Mouse (Mus musculus) cerebellum, adult 9-11 months (tissue): ENCODE results near the gene Wdpcp.

ENCODE experiments used
- DNase-seq: peaks from one replicate; pipeline ENCODE4 v3.0.0; 2022

Wdpcp gene

DNA sequence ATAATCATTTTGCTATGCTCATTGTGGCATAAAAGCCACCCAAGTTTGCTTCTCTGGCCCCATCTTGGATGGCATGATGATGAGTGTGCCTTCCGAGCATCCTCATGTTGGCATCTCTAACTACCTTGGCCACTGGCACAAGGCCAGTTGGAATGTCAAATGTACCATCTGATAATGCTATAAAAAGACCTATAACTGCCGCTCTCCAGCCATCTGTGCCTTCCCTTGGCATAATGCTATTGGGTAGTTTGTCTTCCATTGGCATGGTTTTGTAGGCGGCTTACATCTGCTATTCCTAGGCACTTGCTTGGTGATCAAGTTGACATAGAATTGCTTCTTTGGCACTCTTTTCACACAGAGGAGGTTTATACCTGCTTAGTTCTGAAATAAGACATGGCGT is 191.2 kb downstream of the Wdpcp start:
- peak; percentile 82 for DNase-seq

DNA sequence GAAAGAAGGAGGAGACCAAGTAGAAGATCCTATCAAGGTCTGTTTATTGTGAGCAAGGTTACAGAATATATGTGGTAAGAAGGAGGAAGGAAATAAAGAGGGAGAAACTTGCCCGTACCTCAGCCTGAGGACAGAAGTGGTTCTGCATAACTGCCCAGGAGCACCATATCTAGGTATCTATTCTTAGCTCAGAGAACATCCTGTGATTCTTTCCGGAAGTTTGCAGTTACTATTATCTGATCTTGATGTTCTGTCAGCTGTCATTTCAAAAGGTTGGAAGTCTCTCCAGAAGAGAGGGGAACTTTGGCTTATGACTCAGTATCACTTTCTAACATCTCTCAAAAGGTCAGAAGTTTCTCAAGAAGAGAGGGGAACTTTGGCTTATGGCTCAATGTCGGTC is 216.8 kb downstream of the Wdpcp start:
- no peak for DNase-seq

- no peak for DNase-seq
These were observed 252.9 kb downstream of the Wdpcp start for GRCm38 (mm10) chr11:21824941-21825340.

GRCm38 (mm10) chr11:21826521-21826920 is 254.5 kb downstream of the Wdpcp start:
- DNase-seq: no peak

- DNase-seq: no peak
These were observed 275.0 kb downstream of the Wdpcp start for GRCm38 (mm10) chr11:21847040-21847439.

- peak; percentile 1 for DNase-seq
These were observed 292.0 kb downstream of the Wdpcp start for GRCm38 (mm10) chr11:21864000-21864399.

DNA sequence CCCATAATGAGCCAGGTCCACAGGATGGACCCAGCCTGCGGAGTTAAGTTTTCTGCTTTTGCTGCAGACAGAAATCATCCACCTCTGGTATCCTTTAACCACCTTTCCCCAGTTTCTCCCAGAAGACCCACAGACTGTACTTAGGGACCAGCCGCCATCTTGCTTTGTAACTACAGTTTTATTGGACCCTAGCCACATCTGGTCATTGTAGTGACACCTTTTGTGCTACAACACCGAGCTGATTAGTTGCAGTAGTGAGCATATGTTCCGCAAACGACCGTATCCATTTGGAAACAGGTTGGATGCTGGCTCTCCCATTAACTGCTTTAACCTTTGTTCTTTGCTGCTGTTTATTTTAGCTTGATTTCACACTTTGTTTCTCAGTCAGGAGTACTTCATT is 292.5 kb downstream of the Wdpcp start:
- no peak for DNase-seq

GRCm38 (mm10) chr11:21868675-21869074 is 296.6 kb downstream of the Wdpcp start:
- no peak for DNase-seq

DNA sequence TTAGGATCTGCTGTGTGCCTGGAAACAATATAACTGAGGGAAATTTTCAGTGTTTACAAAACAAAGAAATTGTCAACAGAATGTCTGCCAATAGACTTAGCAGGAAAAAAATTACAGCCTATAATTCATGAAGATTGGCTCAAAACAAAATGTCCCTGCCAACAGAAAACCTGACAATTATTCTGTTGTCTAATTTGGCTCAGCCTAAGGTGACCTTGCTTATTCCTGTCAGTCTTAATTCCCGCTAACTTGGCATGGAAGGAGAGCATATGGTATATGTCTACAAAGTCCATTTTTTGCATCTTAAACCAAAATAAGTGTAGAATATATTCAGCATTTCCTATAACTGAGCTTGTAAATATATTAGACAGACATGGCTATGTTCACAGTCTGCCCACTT is 298.8 kb downstream of the Wdpcp start:
- no peak for DNase-seq

- no peak for DNase-seq
These were observed 299.7 kb downstream of the Wdpcp start for GRCm38 (mm10) chr11:21871728-21872127.

DNA sequence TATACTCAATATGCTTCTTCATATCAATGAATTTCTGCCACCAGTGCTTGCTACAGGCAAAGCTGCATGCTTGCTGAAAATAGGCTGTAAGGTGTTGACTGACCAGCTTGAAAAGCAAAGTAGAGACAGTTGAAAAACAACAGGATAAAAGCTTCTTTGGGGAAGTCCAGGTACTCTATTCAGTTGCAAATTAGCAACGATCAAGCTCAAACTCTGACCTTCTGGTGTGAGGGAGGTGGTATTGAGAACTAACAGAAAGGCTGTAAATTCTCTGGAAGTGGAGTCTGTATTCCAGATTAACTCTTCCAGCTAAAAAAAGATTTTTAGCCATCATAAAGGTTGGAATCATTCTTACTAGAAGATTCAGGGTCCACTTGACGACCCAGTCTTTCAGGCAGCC is 303.0 kb downstream of the Wdpcp start:
- DNase-seq: no peak

DNA sequence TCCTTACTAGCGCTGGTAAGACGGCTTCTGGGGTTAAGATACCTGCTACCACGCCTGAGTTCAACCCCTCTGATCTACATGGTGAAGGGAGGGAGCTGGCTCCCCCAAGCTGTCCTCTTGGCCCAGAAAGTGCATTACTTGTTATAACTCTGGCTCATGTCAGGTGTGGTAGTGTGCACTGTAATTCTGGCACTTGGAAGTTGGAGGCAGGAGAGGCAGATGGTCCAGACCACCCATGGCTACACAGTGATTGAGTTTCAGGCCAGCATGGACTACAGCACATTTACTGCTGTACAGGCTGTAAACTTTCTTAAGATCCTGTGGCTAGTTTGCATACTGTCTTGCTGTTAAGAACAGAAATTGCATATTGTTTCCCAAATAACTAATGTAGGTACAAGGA is 322.7 kb downstream of the Wdpcp start:
- DNase-seq: peak; percentile 7

DNA sequence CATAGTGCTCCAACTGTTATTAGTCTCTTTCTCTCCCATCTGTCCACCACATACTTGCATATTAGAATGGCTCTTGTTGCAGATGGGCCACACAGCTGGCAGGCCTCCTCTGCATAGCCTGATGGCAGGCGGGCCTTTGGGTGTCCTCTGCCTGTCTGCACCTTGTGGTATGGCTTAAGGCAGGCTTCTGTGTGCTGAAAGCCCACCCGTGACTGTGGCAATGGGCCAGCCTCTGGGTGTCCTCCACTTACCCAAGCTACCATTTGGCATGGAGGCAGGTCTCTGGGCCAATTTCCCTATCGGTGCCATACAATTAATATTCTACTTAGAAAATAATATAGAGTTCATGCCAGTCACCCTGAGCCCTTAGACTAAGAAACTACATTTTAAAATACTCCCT is 350.5 kb downstream of the Wdpcp start:
- DNase-seq: no peak
